Mouse (Mus musculus) limb, embryonic 11.5 days (tissue): ENCODE results near the gene Zrsr2. TPM values are rescaled to one million over a fixed set of nuclear protein-coding genes. Genes with fewer than 3 reads are reported as not detected.

Source experiments
- polyA plus RNA-seq: library from polyadenylated mRNA; unstranded; fragments of >200 nt; fragmentation: Nextera tagmentation; extraction: Ambion mirVana; gene quantifications from 2 replicates; pipeline ENCODE4 v1.2.1, GENCODE M21; 2014

Zrsr2 gene
- polyA plus RNA-seq, 1 experiment from 2014 or later = 76.6 TPM

Other genes starting within 250 kb of the Zrsr2 start
- not detected in 2 replicates for gene Rnf138rt1, start 197.3 kb downstream of the Zrsr2 start, polyA plus RNA-seq
- 23.4 and 23.5 TPM in 2 replicates for gene Ap1s2, start 49.6 kb downstream of the Zrsr2 start, polyA plus RNA-seq
- 0.72 and 1.0 TPM in 2 replicates for gene Car5b, start 69.3 kb upstream of the Zrsr2 start, polyA plus RNA-seq
- 43.4 and 46.8 TPM in 2 replicates for gene Siah1b, start 117.8 kb upstream of the Zrsr2 start, polyA plus RNA-seq
- not detected in 2 replicates for gene Cltrn, start 130.2 kb upstream of the Zrsr2 start, polyA plus RNA-seq
- gene Ace2, start 180.7 kb upstream of the Zrsr2 start, polyA plus RNA-seq = 0.05 TPM in 1 of 2 replicates, not detected in the other